Mouse (Mus musculus): ENCODE measurements around the gene Sept9.
"Not testable (repeated sequence)": the region's sequence is repeated elsewhere in the genome, so short reads cannot be mapped to it uniquely, and the experiment has no call there.

Gene Sept9

GRCm38 (mm10) chr11:117331361-117332241, 132.1 kb downstream of the Sept9 start:
- DNase-seq, result no peak

GRCm38 (mm10) chr11:117332242-117333149, 133.0 kb downstream of the Sept9 start:
- peak; percentile 72 for DNase-seq

GRCm38 (mm10) chr11:117333150-117333715, 133.8 kb downstream of the Sept9 start:
- DNase-seq, result no peak

GRCm38 (mm10) chr11:117334101-117334500, 134.6 kb downstream of the Sept9 start:
- no peak for DNase-seq

GRCm38 (mm10) chr11:117335146-117335545, 135.7 kb downstream of the Sept9 start:
- DNase-seq, result no peak

GRCm38 (mm10) chr11:117336081-117336788, 136.8 kb downstream of the Sept9 start:
- DNase-seq, result no peak

- no peak for DNase-seq
These were observed 138.3 kb downstream of the Sept9 start for GRCm38 (mm10) chr11:117337749-117338148.

GRCm38 (mm10) chr11:117338503-117338902, 139.0 kb downstream of the Sept9 start:
- no peak for DNase-seq

GRCm38 (mm10) chr11:117339050-117339449, 139.6 kb downstream of the Sept9 start:
- no peak for DNase-seq

GRCm38 (mm10) chr11:117341218-117341617, 141.8 kb downstream of the Sept9 start:
- DNase-seq, result no peak

GRCm38 (mm10) chr11:117342076-117342475, 142.6 kb downstream of the Sept9 start:
- DNase-seq, result no peak

- DNase-seq, result not testable (repeated sequence)
These were observed 143.0 kb downstream of the Sept9 start for GRCm38 (mm10) chr11:117342490-117342889.

- no peak for DNase-seq
These were observed 144.3 kb downstream of the Sept9 start for GRCm38 (mm10) chr11:117343800-117344199.

GRCm38 (mm10) chr11:117344339-117345021, 145.0 kb downstream of the Sept9 start:
- DNase-seq, result no peak

- no peak for DNase-seq
These were observed 145.7 kb downstream of the Sept9 start for GRCm38 (mm10) chr11:117345022-117345765.

- no peak for DNase-seq
These were observed 147.8 kb downstream of the Sept9 start for GRCm38 (mm10) chr11:117347256-117347655.

- no peak for DNase-seq
These were observed 149.1 kb downstream of the Sept9 start for GRCm38 (mm10) chr11:117348429-117349103.

GRCm38 (mm10) chr11:117349429-117350363, 150.2 kb downstream of the Sept9 start:
- DNase-seq, result no peak

- DNase-seq, result no peak
These were observed 151.2 kb downstream of the Sept9 start for GRCm38 (mm10) chr11:117350462-117351222.

Measured in right cerebral cortex, adult 18-20 months (tissue).